Mouse (Mus musculus): ENCODE results near the gene Kcnip3. TPM values are rescaled to one million over a fixed set of nuclear protein-coding genes. Genes with fewer than 3 reads are reported as not detected.

The Kcnip3 gene
- polyA plus RNA-seq, 1 experiment = 4.1 TPM

- Histone ChIP-seq H3K4me1 (ENCODE audit: control insufficient read depth, insufficient read depth, low read length) (no peaks in the 10 kb centered on the region), H3K27ac (ENCODE audit: insufficient read depth, low read depth, low read length) (no peak overlapping the region), H3K36me3 (ENCODE audit: control insufficient read depth, insufficient read depth, low read length) (no peaks in the 10 kb centered on the region), H3K4me3 (ENCODE audit: insufficient read depth, low read depth, low read length) (no peak overlapping the region), H3K27me3 (replicated peaks; ENCODE audit: control insufficient read depth, insufficient read depth, low read length) (no peaks in the 10 kb centered on the region)
- TF ChIP-seq POLR2A (IDR thresholded peaks at IDR 0.05; ENCODE audit: low read depth, low read length) (no peak), CTCF (conservative IDR thresholded peaks at IDR 0.05; ENCODE audit: insufficient read depth, insufficient read length, low read depth, low read length) (no peak)
- WGBS = 84% methylated on average over 3 of the region's 3 CpGs
- no peak for DNase-seq
These were observed 3.3 kb upstream of the Kcnip3 start for GRCm38 (mm10) chr2:127525004-127525775.

- H3K4me3 ChIP-seq (ENCODE audit: insufficient read depth, low read depth, low read length) = no peak overlapping the region
- H3K36me3 ChIP-seq (ENCODE audit: control insufficient read depth, insufficient read depth, low read length) = no peaks in the 10 kb centered on the region
- H3K27ac ChIP-seq (ENCODE audit: insufficient read depth, low read depth, low read length) = no peak overlapping the region
- H3K27me3 ChIP-seq (replicated peaks; ENCODE audit: control insufficient read depth, insufficient read depth, low read length) = no peaks in the 10 kb centered on the region
- TF ChIP-seq POLR2A (IDR thresholded peaks at IDR 0.05; ENCODE audit: low read depth, low read length) = no peak
- no peak for TF ChIP-seq CTCF (conservative IDR thresholded peaks at IDR 0.05; ENCODE audit: insufficient read depth, insufficient read length, low read depth, low read length)
- 45% methylated on average over 7 of the region's 7 CpGs for WGBS
- peak; percentile 23 for DNase-seq
- H3K4me1 ChIP-seq (ENCODE audit: control insufficient read depth, insufficient read depth, low read length) = no peaks in the 10 kb centered on the region
These were observed 2.2 kb upstream of the Kcnip3 start for GRCm38 (mm10) chr2:127523950-127524729.

- Histone ChIP-seq H3K4me3 (ENCODE audit: insufficient read depth, low read depth, low read length) (peak overlapping the region; percentile 4; the same call in 1 of the 2 replicates), H3K27me3 (replicated peaks; ENCODE audit: control insufficient read depth, insufficient read depth, low read length) (no peaks in the 10 kb centered on the region), H3K4me1 (ENCODE audit: control insufficient read depth, insufficient read depth, low read length) (no peaks in the 10 kb centered on the region), H3K36me3 (ENCODE audit: control insufficient read depth, insufficient read depth, low read length) (no peaks in the 10 kb centered on the region), H3K27ac (ENCODE audit: insufficient read depth, low read depth, low read length) (no peak overlapping the region)
- WGBS = 7% methylated on average over 18 of the region's 18 CpGs
- DNase-seq = peak; percentile 5
- TF ChIP-seq POLR2A (IDR thresholded peaks at IDR 0.05; ENCODE audit: low read depth, low read length) (no peak), CTCF (conservative IDR thresholded peaks at IDR 0.05; ENCODE audit: insufficient read depth, insufficient read length, low read depth, low read length) (no peak)
These were observed 505 bp downstream of the Kcnip3 start for GRCm38 (mm10) chr2:127521172-127522005.

GRCm38 (mm10) chr2:127520123-127520522, 1.8 kb downstream of the Kcnip3 start:
- H3K27ac ChIP-seq (ENCODE audit: insufficient read depth, low read depth, low read length) = no peak overlapping the region
- TF ChIP-seq CTCF (conservative IDR thresholded peaks at IDR 0.05; ENCODE audit: insufficient read depth, insufficient read length, low read depth, low read length) = no peak
- TF ChIP-seq POLR2A (IDR thresholded peaks at IDR 0.05; ENCODE audit: low read depth, low read length) = no peak
- no peak for DNase-seq
- no peak overlapping the region for H3K4me3 ChIP-seq (ENCODE audit: insufficient read depth, low read depth, low read length)
- H3K4me1 ChIP-seq (ENCODE audit: control insufficient read depth, insufficient read depth, low read length) = no peaks in the 10 kb centered on the region
- no peaks in the 10 kb centered on the region for H3K27me3 ChIP-seq (replicated peaks; ENCODE audit: control insufficient read depth, insufficient read depth, low read length)
- H3K36me3 ChIP-seq (ENCODE audit: control insufficient read depth, insufficient read depth, low read length) = no peaks in the 10 kb centered on the region

GRCm38 (mm10) chr2:127519308-127519707, 2.6 kb downstream of the Kcnip3 start:
- no peak for DNase-seq
- Histone ChIP-seq H3K27me3 (replicated peaks; ENCODE audit: control insufficient read depth, insufficient read depth, low read length) (no peaks in the 10 kb centered on the region), H3K36me3 (ENCODE audit: control insufficient read depth, insufficient read depth, low read length) (no peaks in the 10 kb centered on the region), H3K27ac (ENCODE audit: insufficient read depth, low read depth, low read length) (no peak overlapping the region), H3K4me1 (ENCODE audit: control insufficient read depth, insufficient read depth, low read length) (no peaks in the 10 kb centered on the region), H3K4me3 (ENCODE audit: insufficient read depth, low read depth, low read length) (no peak overlapping the region)
- TF ChIP-seq CTCF (conservative IDR thresholded peaks at IDR 0.05; ENCODE audit: insufficient read depth, insufficient read length, low read depth, low read length) = no peak
- TF ChIP-seq POLR2A (IDR thresholded peaks at IDR 0.05; ENCODE audit: low read depth, low read length) = no peak
- WGBS = 90% methylated on average over 5 of the region's 5 CpGs

GRCm38 (mm10) chr2:127518831-127519230, 3.1 kb downstream of the Kcnip3 start:
- WGBS = 73% methylated on average over 3 of the region's 3 CpGs
- Histone ChIP-seq H3K36me3 (ENCODE audit: control insufficient read depth, insufficient read depth, low read length) (no peaks in the 10 kb centered on the region), H3K4me1 (ENCODE audit: control insufficient read depth, insufficient read depth, low read length) (no peaks in the 10 kb centered on the region), H3K4me3 (ENCODE audit: insufficient read depth, low read depth, low read length) (no peak overlapping the region), H3K27ac (ENCODE audit: insufficient read depth, low read depth, low read length) (no peak overlapping the region), H3K27me3 (replicated peaks; ENCODE audit: control insufficient read depth, insufficient read depth, low read length) (no peaks in the 10 kb centered on the region)
- no peak for DNase-seq
- TF ChIP-seq CTCF (conservative IDR thresholded peaks at IDR 0.05; ENCODE audit: insufficient read depth, insufficient read length, low read depth, low read length) (no peak), POLR2A (IDR thresholded peaks at IDR 0.05; ENCODE audit: low read depth, low read length) (no peak)
